Mouse (Mus musculus) thymus, adult 2 months (tissue): ENCODE measurements around the gene Mtmr4.

Source experiments
- CTCF ChIP-seq: fragments of 200-500 bp; IDR thresholded peaks from 2 replicates; pipeline ENCODE4 v1.5.1; 2012; ENCODE audit warnings: mild to moderate bottlenecking, control low read depth, low read length, moderate library complexity, borderline replicate concordance; ENCODE audit not compliant: control insufficient read depth, poor library complexity, insufficient read depth; ENCODE audit errors: extremely low read depth
- POLR2A ChIP-seq: fragments of 200-500 bp; IDR thresholded peaks from 2 replicates; pipeline ENCODE4 v1.6.1; 2012; ENCODE audit warnings: mild to moderate bottlenecking, low read length, control low read depth, moderate library complexity; ENCODE audit not compliant: control insufficient read depth, poor library complexity, insufficient read depth; ENCODE audit errors: extremely low read depth

- TF ChIP-seq POLR2A (no peak), CTCF (no peak)
These were observed 31.2 kb downstream of the Mtmr4 start for GRCm38 (mm10) chr11:87623160-87623559.
